In the genomic region with DNA sequence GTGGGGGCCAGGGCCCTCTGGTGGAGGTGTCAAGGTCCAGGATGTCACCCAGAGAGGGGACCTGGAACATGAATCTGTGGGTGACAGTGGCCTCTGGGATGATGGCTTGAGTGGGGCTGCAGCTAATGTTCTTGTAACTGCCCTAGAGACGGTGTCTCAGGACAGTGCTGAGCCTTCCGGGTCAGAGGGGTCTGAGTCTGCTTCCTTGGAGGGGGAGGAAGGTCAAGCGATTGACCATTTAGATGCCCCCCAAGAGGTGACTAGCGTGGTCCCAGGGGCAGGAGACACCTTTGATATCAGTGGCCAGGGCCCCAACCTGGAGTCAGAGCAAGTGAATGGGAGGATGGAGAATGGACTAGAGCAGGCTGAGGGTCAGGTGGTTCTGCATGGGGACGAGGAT, we compare ENCODE assay signal across 19 mouse cellular contexts. TPM values are rescaled to one million over a fixed set of nuclear protein-coding genes. Genes with fewer than 3 reads are reported as not detected.
"Had no signal": no experiment of that assay in that cellular context is flagged by ENCODE, and none has a peak within 500 bp of the region (broad histone marks: within the 10 kb centered on the region; RNA-seq: fewer than 3 reads in every experiment).

No protein-coding gene starts in this region.

- H3K36me3 ChIP-seq: liver, embryonic 13.5 days had no signal

- ATAC-seq: intestine, postnatal 0 days; liver, postnatal 0 days had no signal

- DNase-seq: kidney, adult 9 months; kidney, postnatal 10 days; kidney, postnatal 4 days; liver; liver, embryonic 13.5 days; liver, postnatal 0 days; lung, postnatal 14 days; retina, postnatal 1 day; right cerebral cortex, postnatal 4 days; spleen, adult 18-20 months; thymus, adult 18-20 months; thymus, postnatal 14 days had no signal

- H3K9ac ChIP-seq: limb, embryonic 12.5 days; liver, embryonic 13.5 days; liver, postnatal 0 days; lung, embryonic 15.5 days had no signal

- H3K4me2 ChIP-seq: limb, embryonic 12.5 days; liver, embryonic 13.5 days; lung, embryonic 15.5 days had no signal

- H3K27me3 ChIP-seq: lung, embryonic 15.5 days had no signal

- H3K27ac ChIP-seq: layer of hippocampus, adult 2 months; limb, embryonic 12.5 days; liver, embryonic 13.5 days; lung, embryonic 15.5 days; macrophage had no signal

- H3K4me3 ChIP-seq: layer of hippocampus, adult 2 months; limb, embryonic 12.5 days; liver, embryonic 13.5 days; lung, embryonic 15.5 days; megakaryocyte, embryonic 14.5 days had no signal

- H3K9me3 ChIP-seq: limb, embryonic 12.5 days; liver, embryonic 13.5 days; lung, embryonic 15.5 days; megakaryocyte, embryonic 14.5 days had no signal

RNA-seq across cellular contexts. Expression of a gene that starts 20.5 kb away (rescaled TPM):
- total RNA-seq: monocyte, adult 5-6 weeks had no signal
- polyA plus RNA-seq: liver, postnatal 0 days; macrophage had no signal

RNA-seq across cellular contexts. Expression of a gene that starts 31.0 kb away (rescaled TPM):
- total RNA-seq: monocyte, adult 5-6 weeks had no signal
- polyA plus RNA-seq: liver, postnatal 0 days; macrophage had no signal

RNA-seq across cellular contexts. Expression of a gene that starts 47.9 kb away (rescaled TPM):
- total RNA-seq: monocyte, adult 5-6 weeks had no signal
- polyA plus RNA-seq: intestine, postnatal 0 days; liver, embryonic 13.5 days; liver, postnatal 0 days; macrophage had no signal
